Mouse (Mus musculus): Measurements from ENCODE around the gene Plcg2. TPM values are rescaled to one million over a fixed set of nuclear protein-coding genes. Genes with fewer than 3 reads are reported as not detected.

The Plcg2 gene
- polyA plus RNA-seq, 1 experiment from 2014 or later, result 5.1 TPM

DNA sequence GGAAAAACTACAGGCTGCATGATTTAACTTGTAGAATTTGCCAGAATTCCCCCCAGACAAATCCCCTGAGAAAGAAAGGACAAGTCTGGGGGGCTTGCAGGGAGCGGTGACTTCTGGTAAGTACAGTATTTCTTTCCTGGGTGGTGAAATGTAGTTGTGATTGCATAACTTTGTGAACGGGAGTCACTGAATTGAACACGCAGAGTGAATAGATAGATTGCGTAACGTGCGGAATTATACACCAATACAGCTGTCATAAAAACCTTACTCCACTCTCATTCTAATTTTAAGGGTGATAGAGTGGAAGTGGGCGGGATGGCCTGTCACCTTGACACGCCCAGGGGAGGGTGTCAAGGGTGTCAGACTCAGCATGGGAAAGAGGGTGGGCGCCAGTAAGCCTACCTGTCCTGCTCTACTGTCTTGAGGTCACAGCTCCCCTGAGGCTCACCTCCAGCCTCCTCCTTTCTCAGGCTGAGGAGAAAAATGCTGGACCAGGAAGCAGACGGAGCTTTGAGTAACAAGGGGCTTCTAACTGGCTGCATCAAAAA is 185.9 kb downstream of the Plcg2 start:
- H3K9me3 ChIP-seq (replicated peaks), result no peaks in the 10 kb centered on the region
- H3K36me3 ChIP-seq, result no peaks in the 10 kb centered on the region
- 31% methylated on average over 10 of the region's 10 CpGs for WGBS
- H3K4me1 ChIP-seq, result peaks cover 15% of the 10 kb centered on the region; the same call in 1 of the 2 replicates
- no peak overlapping the region for H3K4me3 ChIP-seq (replicated peaks)
- no peak for ATAC-seq (replicated peaks; ENCODE audit: low FRiP score)
- 0 out of 2 replicates have a peak overlapping the region, but pooled peaks have one; percentile 15 for H3K4me2 ChIP-seq
- peaks cover 7% of the 10 kb centered on the region; the same call in 1 of the 2 replicates for H3K27me3 ChIP-seq
- no peak overlapping the region for H3K9ac ChIP-seq
- no peak overlapping the region for H3K27ac ChIP-seq

DNA sequence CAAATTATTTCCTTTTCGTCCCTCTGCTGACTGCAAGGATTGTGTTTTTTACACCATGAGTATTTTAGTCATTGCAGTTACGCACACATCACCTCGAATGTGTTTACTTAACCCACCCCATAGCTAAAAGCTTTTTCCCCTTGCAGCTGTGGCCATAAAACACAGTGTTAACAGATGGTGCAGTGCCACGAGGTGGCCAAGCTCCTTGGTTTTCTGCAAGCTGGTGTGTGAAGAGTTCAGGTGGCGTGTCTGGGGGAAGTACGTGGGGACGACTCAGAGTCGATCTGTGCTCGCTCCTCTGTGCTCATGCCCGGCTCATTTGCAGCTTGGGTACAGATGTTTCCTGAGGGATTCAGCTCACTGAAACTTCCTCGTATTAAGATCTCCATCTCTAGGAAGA is 186.4 kb downstream of the Plcg2 start:
- 0 out of 2 replicates have a peak overlapping the region, but pooled peaks have one; percentile 15 for H3K4me2 ChIP-seq
- H3K4me3 ChIP-seq (replicated peaks), result no peak overlapping the region
- H3K27me3 ChIP-seq, result peaks cover 7% of the 10 kb centered on the region; the same call in 1 of the 2 replicates
- 6% methylated on average over 11 of the region's 11 CpGs for WGBS
- peaks cover 15% of the 10 kb centered on the region; the same call in 1 of the 2 replicates for H3K4me1 ChIP-seq
- no peak for ATAC-seq (replicated peaks; ENCODE audit: low FRiP score)
- no peaks in the 10 kb centered on the region for H3K9me3 ChIP-seq (replicated peaks)
- H3K9ac ChIP-seq, result no peak overlapping the region
- H3K27ac ChIP-seq, result no peak overlapping the region
- H3K36me3 ChIP-seq, result no peaks in the 10 kb centered on the region

Small RNAs within 50 kb of the gene (microRNA-seq; reads per million reads assigned to microRNA genes)
- gene Gm27361 (not detected), gene Mir7077 (not detected), gene Mir7078 (not detected)

Other genes with a start within 250 kb of the Plcg2 start
- gene Cmip, start 241.2 kb upstream of the Plcg2 start, polyA plus RNA-seq (2015; fragmentation: Nextera tagmentation; extraction: Ambion mirVana), result 20.5 and 21.8 TPM in 2 replicates
- gene Sdr42e1, start 175.4 kb downstream of the Plcg2 start, polyA plus RNA-seq (2015; fragmentation: Nextera tagmentation; extraction: Ambion mirVana), result 2.1 and 2.5 TPM in 2 replicates
- gene Hsd17b2, start 203.6 kb downstream of the Plcg2 start, polyA plus RNA-seq (2015; fragmentation: Nextera tagmentation; extraction: Ambion mirVana), result 2.2 and 2.6 TPM in 2 replicates

Measured in kidney, embryonic 15.5 days (tissue).